Mouse (Mus musculus): Measurements from ENCODE around the gene Angptl3.

DNA sequence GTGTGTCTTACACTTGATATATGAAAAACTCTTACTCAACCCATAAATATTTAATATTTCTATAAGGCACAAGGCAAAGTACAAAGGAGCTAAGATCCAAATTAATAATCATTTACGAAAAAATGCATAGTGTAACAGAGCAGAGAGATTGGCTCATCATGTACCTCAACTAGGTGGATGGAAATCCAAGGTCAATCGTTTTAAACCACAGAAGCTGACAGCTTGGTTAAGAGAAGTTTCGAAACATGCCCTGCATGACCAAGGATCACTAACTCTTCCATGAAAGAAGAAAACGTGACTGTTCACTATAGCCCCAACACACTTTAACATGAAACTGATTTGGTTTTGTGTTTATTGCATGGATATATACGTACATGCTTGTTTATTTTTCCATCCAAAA, 2.4 kb upstream of the Angptl3 start:
- TF ChIP-seq CHD2 (IDR thresholded peaks at IDR 0.05; ENCODE audit: low read depth, low read length) = no peak
- TF ChIP-seq MAFK (IDR thresholded peaks at IDR 0.05; ENCODE audit: insufficient read depth, low read depth, low read length) = no peak
- TF ChIP-seq ZNF384 (IDR thresholded peaks at IDR 0.05; ENCODE audit: low read depth, low read length) = no peak
